Mouse (Mus musculus): ENCODE measurements at regions not wholly inside any gene's neighbourhood (a gene's known extent, or its start where the extent isn't known, plus 50 kb on each side); places are given as distances from the start of the nearest gene placed in this dataset.

DNA sequence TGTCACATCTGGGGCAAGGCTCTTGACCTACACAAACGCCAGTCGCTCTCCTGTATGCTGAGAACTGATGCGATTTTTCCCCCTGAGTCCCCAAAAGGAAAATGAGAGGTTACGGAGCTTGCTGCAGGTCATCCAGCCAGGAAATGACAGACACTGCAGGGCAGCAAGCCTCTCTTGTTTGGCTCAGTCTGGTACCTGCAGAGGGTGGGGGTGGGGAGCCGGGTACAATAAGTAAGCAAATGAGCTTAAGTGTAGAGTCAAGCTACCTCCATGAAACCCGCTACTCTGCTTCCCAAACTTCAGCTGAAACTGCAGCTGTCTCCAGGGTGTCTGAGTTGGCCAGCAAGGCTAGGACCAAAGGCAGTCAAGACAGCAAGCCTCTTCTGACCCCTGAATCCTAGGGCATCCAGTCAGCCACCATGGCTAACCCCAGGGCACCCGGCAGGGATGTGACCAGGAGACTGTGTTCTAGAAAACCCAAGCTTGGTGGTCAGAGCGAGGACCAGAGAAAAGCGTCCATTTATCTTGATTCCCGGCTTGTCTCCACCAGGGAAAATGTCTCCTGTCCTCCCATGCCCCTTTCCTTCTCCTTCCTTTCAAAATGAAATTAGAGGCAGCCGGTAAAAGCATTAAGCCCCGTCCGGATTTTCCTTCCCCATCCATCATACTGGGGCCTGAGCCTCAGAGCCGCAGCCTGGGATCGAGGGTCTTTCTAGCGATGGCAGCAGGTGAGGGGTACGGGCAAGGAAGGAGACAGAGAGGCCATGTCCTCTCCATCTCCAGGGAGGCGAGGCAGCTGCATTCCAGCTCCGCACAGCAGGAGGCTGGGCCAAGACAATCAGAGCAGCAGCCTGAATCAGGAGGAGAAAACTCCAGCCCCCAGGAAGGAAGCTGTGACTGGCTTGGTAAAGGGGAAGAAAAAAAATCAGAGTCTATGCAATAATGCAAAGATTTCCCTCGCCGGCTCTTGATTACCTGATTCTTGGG lies 100.2 kb upstream of the Rpl38 start:
- no peak for DNase-seq
- no peak overlapping the region for H3K27ac ChIP-seq (ENCODE audit: insufficient read depth, low read length)
- TF ChIP-seq POLR2A (IDR thresholded peaks at IDR 0.05; ENCODE audit: borderline replicate concordance, insufficient read depth, low read length): no peak
- TF ChIP-seq CTCF (IDR thresholded peaks at IDR 0.05; ENCODE audit: borderline replicate concordance, insufficient read depth, low read depth, low read length): no peak
- WGBS: 68% methylated on average over 21 of the region's 21 CpGs
- H3K4me1 ChIP-seq (ENCODE audit: control insufficient read depth, insufficient read depth, low read length): no peaks in the 10 kb centered on the region; the same call in none of the 2 replicates
- no peaks in the 10 kb centered on the region for H3K27me3 ChIP-seq (ENCODE audit: control insufficient read depth, insufficient read depth, low read length)
- no peak overlapping the region for H3K4me3 ChIP-seq (replicated peaks; ENCODE audit: insufficient read depth, low read depth, low read length)

DNA sequence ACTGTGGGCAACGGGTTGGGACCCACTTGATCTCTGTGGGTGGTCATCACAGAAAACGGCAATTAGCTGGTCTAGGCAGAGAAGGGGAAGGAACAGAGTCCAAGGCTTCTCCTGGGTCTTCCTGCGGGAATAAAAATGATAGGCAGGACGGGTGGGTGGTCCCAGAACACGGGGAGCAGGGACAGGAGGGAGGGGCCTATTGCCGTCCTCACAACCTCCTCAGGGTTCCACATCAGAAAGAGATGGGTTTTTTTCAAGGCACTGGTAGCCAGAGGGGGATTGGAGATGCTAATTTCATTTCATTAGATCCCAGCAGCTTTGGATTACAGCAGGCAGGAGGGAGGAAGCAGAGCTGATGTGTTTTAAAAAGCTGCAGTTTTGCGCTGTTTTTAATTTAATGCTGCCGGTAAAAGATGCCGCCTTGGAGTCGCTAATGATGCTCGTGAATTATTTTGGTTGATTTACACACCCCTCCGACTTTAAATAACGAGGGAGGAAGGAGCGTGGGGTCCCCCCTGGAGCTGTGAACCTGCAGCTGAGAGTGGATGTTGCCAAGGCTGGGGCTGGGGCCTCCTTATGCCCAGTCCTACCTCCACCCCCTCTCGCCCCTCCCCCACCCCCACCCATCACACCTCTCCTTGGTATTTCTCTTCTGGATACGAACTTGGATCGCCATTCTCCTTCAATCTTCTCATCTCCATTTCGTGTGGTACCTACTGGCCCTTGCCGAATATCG lies 101.1 kb upstream of the Rpl38 start:
- 45% methylated on average over 20 of the region's 20 CpGs for WGBS
- Histone ChIP-seq H3K27me3 (ENCODE audit: control insufficient read depth, insufficient read depth, low read length) (no peaks in the 10 kb centered on the region), H3K4me1 (ENCODE audit: control insufficient read depth, insufficient read depth, low read length) (no peaks in the 10 kb centered on the region; the same call in none of the 2 replicates), H3K4me3 (replicated peaks; ENCODE audit: insufficient read depth, low read depth, low read length) (no peak overlapping the region), H3K27ac (ENCODE audit: insufficient read depth, low read length) (no peak overlapping the region)
- no peak for TF ChIP-seq CTCF (IDR thresholded peaks at IDR 0.05; ENCODE audit: borderline replicate concordance, insufficient read depth, low read depth, low read length)
- no peak for TF ChIP-seq POLR2A (IDR thresholded peaks at IDR 0.05; ENCODE audit: borderline replicate concordance, insufficient read depth, low read length)
- DNase-seq: no peak

DNA sequence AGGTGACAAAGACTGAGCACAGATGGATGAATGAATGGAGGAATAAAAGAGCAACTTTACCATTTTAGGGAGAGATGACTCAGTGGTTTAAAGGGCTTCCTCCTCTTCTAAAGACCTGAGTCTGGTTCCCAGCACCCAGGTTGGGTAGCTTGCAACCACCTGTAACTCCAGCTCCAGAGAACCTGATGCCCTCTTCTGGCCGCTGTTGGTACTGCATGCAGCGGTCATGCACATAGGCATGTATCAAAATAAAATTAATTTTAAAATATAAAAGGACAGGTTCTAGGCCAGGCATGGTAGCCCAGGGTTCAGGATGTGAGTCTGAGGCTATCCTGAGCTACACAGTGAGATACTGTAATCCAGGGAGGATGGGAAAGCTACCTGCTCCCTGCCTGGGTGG lies 103.4 kb upstream of the Rpl38 start:
- no peak overlapping the region for H3K27ac ChIP-seq (ENCODE audit: insufficient read depth, low read length)
- H3K4me1 ChIP-seq (ENCODE audit: control insufficient read depth, insufficient read depth, low read length): no peaks in the 10 kb centered on the region; the same call in none of the 2 replicates

DNA sequence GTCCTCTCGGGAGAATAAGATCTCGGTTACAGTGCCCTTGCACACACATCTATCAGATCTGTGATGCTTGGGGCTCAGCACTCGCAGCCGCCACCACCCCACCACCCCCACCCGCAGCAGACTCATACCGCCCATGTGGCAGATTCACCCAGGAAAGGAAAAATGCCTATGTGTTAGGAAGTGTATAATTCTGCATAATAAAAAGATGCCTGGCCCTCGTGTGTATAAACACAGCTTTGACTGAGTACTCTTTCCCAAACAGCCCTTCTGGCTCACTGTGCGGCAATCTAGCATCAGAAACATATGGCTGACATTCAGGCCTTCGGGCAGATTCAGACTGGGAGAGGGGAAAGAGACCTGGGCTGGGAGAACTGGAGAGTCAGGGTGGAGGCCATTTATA lies 105.2 kb upstream of the Rpl38 start:
- DNase-seq: no peak
- no peak overlapping the region for H3K4me3 ChIP-seq (replicated peaks; ENCODE audit: insufficient read depth, low read depth, low read length)
- H3K27me3 ChIP-seq (ENCODE audit: control insufficient read depth, insufficient read depth, low read length): no peaks in the 10 kb centered on the region
- H3K4me1 ChIP-seq (ENCODE audit: control insufficient read depth, insufficient read depth, low read length): no peaks in the 10 kb centered on the region; the same call in 1 of the 2 replicates
- no peak for TF ChIP-seq POLR2A (IDR thresholded peaks at IDR 0.05; ENCODE audit: borderline replicate concordance, insufficient read depth, low read length)
- TF ChIP-seq CTCF (IDR thresholded peaks at IDR 0.05; ENCODE audit: borderline replicate concordance, insufficient read depth, low read depth, low read length): no peak
- WGBS: 78% methylated on average over 9 of the region's 9 CpGs
- no peak overlapping the region for H3K27ac ChIP-seq (ENCODE audit: insufficient read depth, low read length)

More for the DNA sequence above, 103.4 kb upstream of the Rpl38 start:
- Histone ChIP-seq H3K4me3 (replicated peaks; ENCODE audit: insufficient read depth, low read depth, low read length) (no peak overlapping the region), H3K27me3 (ENCODE audit: control insufficient read depth, insufficient read depth, low read length) (no peaks in the 10 kb centered on the region)
- TF ChIP-seq POLR2A (IDR thresholded peaks at IDR 0.05; ENCODE audit: borderline replicate concordance, insufficient read depth, low read length) (no peak), CTCF (IDR thresholded peaks at IDR 0.05; ENCODE audit: borderline replicate concordance, insufficient read depth, low read depth, low read length) (peak; percentile 26; the same call in 1 of the 2 replicates)
- no peak for DNase-seq
- 95% methylated on average over 2 of the region's 2 CpGs for WGBS

DNA sequence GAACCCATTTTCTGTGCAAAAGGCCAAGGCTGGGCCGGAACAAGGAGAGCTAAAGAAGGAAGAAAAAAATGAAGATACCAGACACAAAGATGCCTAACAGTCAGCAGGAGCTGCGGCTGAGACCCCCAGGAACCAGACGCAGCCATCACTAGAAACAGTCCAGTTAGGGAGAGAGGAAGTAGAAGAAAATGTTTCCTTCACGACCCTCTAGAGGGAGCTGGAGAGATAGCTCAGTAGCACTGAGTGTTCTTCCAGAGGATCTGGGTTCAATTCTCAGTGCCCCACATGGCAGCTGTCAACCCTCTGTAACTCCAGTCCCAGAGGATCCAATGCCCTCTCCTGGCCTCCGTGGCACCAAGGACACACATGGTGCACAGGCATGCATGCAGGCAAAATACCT lies 113.7 kb upstream of the Rpl38 start:
- H3K27ac ChIP-seq (ENCODE audit: insufficient read depth, low read length): no peak overlapping the region
- no peak for TF ChIP-seq POLR2A (IDR thresholded peaks at IDR 0.05; ENCODE audit: borderline replicate concordance, insufficient read depth, low read length)
- no peaks in the 10 kb centered on the region for H3K27me3 ChIP-seq (ENCODE audit: control insufficient read depth, insufficient read depth, low read length)
- H3K4me1 ChIP-seq (ENCODE audit: control insufficient read depth, insufficient read depth, low read length): peaks cover 17% of the 10 kb centered on the region
- no peak for DNase-seq
- no peak overlapping the region for H3K4me3 ChIP-seq (replicated peaks; ENCODE audit: insufficient read depth, low read depth, low read length)
- WGBS: 63% methylated on average over 5 of the region's 5 CpGs

DNA sequence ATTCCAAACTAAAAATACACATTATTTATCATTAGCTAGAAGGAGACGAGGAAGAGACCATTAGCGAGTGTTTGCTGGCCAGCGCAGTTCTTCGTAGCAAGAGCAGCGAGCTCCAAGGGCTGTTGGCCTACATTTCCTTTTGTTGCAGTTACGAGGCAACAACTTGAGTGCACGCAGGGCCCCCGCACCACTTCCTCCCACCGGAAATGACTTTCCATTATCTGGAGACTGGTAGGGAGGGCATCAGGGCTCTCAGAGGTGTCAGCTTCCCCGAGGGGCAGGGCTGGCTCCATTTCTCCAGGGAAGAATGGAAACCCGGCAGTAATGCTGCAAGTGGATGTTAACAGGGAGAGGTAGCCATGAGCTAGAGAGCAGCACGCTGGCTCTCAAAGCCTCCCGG lies 114.3 kb upstream of the Rpl38 start:
- Histone ChIP-seq H3K4me3 (replicated peaks; ENCODE audit: insufficient read depth, low read depth, low read length) (no peak overlapping the region), H3K4me1 (ENCODE audit: control insufficient read depth, insufficient read depth, low read length) (peaks cover 22% of the 10 kb centered on the region), H3K27me3 (ENCODE audit: control insufficient read depth, insufficient read depth, low read length) (no peaks in the 10 kb centered on the region), H3K27ac (ENCODE audit: insufficient read depth, low read length) (no peak overlapping the region)
- 72% methylated on average over 13 of the region's 13 CpGs for WGBS
- TF ChIP-seq CTCF (IDR thresholded peaks at IDR 0.05; ENCODE audit: borderline replicate concordance, insufficient read depth, low read depth, low read length): no peak
- DNase-seq: no peak

DNA sequence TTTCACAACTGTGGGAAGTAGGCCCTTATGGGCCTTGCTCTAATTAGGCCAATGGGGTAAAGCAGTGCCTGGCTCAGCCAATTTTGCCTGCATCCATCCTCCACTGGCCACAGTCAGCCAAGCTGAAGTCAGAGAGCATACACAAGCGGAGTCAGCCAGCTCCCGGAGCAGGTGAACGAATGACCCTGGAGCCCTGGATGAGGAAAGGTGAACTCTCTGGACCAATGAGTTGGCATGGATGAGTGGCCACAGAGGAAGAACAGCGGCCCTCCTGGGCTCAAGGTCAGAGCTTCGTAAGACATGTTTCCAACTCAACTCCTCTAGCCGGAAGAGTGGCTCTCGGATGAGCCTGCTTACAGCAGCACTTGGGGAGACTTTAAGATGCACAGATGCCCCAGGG lies 116.1 kb upstream of the Rpl38 start:
- Histone ChIP-seq H3K4me3 (replicated peaks; ENCODE audit: insufficient read depth, low read depth, low read length) (no peak overlapping the region), H3K27ac (ENCODE audit: insufficient read depth, low read length) (no peak overlapping the region), H3K4me1 (ENCODE audit: control insufficient read depth, insufficient read depth, low read length) (peaks cover 32% of the 10 kb centered on the region), H3K27me3 (ENCODE audit: control insufficient read depth, insufficient read depth, low read length) (no peaks in the 10 kb centered on the region)
- no peak for TF ChIP-seq POLR2A (IDR thresholded peaks at IDR 0.05; ENCODE audit: borderline replicate concordance, insufficient read depth, low read length)
- TF ChIP-seq CTCF (IDR thresholded peaks at IDR 0.05; ENCODE audit: borderline replicate concordance, insufficient read depth, low read depth, low read length): no peak
- 95% methylated on average over 7 of the region's 7 CpGs for WGBS
- no peak for DNase-seq

Measured in cerebellum, adult 2 months (tissue).